Mouse (Mus musculus) ES-E14 (cell line): ENCODE measurements at regions not wholly inside any gene's neighbourhood (a gene's known extent, or its start where the extent isn't known, plus 50 kb on each side); places are given as distances from the start of the nearest gene placed in this dataset.

Source experiments
- HCFC1 ChIP-seq: IDR thresholded peaks from 2 replicates; pipeline ENCODE4 v1.6.1; 2012; ENCODE audit warnings: low read length, inconsistent platforms, borderline replicate concordance; ENCODE audit not compliant: insufficient read depth
- MAFK ChIP-seq: IDR thresholded peaks from 2 replicates; pipeline ENCODE4 v1.6.1; 2014; ENCODE audit warnings: mild to moderate bottlenecking, low read depth, low read length, inconsistent platforms; ENCODE audit not compliant: insufficient read depth
- ZC3H11A ChIP-seq: IDR thresholded peaks from 2 replicates; pipeline ENCODE4 v1.6.1; 2012; ENCODE audit warnings: low read depth, mild to moderate bottlenecking, inconsistent platforms, low read length, borderline replicate concordance

DNA sequence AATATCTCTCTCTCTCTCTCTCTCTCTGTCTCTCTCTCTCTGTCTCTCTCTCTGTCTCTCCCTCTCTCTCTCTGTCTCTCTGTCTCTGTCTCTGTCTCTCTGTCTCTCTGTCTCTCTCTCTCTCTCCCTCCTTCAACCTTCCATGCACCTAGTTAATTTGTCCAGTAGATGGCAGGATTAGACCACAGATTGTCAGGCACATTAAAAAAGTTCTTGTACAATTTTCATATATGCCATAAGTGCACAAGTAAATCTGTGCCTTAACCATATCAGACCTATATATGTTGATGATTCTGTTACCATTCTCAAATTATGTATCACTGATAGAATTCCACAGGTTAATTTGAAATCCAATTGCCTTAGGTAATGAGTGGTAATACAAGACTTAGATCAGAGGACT, 969.0 kb upstream of the Cdh20 start:
- TF ChIP-seq MAFK (no peak), HCFC1 (no peak), ZC3H11A (peak; percentile 68; the same call in 1 of the 2 replicates)
